Mouse (Mus musculus): ENCODE data around the gene Gm21973. TPM values are rescaled to one million over a fixed set of nuclear protein-coding genes. Genes with fewer than 3 reads are reported as not detected.

Gene Gm21973
- not detected in 2 replicates for polyA plus RNA-seq (2014; fragmentation: Nextera tagmentation; extraction: Ambion mirVana)

GRCm38 (mm10) chr15:10325080-10325479 is at the start of gene Gm21973:
Gm21973 (plus strand) TSS chr15:10325380.
- Histone ChIP-seq H3K9me3 (ENCODE audit: low read depth, low read length) (no peaks in the 10 kb centered on the region), H3K27me3 (ENCODE audit: insufficient read depth, low read length) (no peaks in the 10 kb centered on the region), H3K9ac (no peak within 1 kb of the TSS), H3K4me1 (ENCODE audit: insufficient read depth) (no peaks in the 10 kb centered on the region), H3K27ac (ENCODE audit: low read depth) (no peak within 1 kb of the TSS), H3K4me2 (no peak within 1 kb of the TSS), H3K36me3 (ENCODE audit: insufficient read depth) (no peaks in the 10 kb centered on the region), H3K4me3 (ENCODE audit: low read depth, low read length) (no peak within 1 kb of the TSS)
- DNase-seq (no peak), ATAC-seq (ENCODE audit: insufficient read depth) (no peak)
- no peak for TF ChIP-seq CTCF (IDR thresholded peaks at IDR 0.05; ENCODE audit: low read depth)
- WGBS: 82% methylated on average over 2 of the region's 2 CpGs

DNA sequence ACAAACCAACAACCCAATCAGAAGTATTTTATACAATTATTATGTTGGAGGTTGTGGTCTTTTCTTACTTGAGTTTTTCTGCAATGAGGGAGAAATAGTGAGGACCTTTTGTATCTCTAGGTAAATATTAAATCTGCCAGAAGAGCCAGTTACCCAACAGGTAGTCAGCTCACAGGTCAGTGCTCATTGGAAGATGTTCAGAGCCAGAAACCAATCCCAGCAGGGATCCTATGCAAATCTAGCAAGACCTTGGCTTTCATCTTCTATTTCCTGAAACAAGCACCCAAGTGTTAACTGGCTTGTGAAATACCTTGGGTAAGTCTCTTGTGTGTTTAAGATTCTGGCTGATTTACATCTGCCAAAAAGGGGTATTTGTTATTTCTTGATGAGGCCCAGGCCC is 48.8 kb upstream of the Gm21973 start:
- H3K9ac ChIP-seq: no peak overlapping the region
- TF ChIP-seq CTCF (IDR thresholded peaks at IDR 0.05; ENCODE audit: low read depth): no peak
- H3K36me3 ChIP-seq (ENCODE audit: insufficient read depth): no peaks in the 10 kb centered on the region
- no peak for DNase-seq
- H3K4me2 ChIP-seq: no peak overlapping the region
- H3K4me1 ChIP-seq (ENCODE audit: insufficient read depth): no peaks in the 10 kb centered on the region
- H3K4me3 ChIP-seq (ENCODE audit: low read depth, low read length): no peak overlapping the region
- no peak overlapping the region for H3K27ac ChIP-seq (ENCODE audit: low read depth)
- no peaks in the 10 kb centered on the region for H3K9me3 ChIP-seq (ENCODE audit: low read depth, low read length)
- no peaks in the 10 kb centered on the region for H3K27me3 ChIP-seq (ENCODE audit: insufficient read depth, low read length)
- ATAC-seq (ENCODE audit: insufficient read depth): no peak

DNA sequence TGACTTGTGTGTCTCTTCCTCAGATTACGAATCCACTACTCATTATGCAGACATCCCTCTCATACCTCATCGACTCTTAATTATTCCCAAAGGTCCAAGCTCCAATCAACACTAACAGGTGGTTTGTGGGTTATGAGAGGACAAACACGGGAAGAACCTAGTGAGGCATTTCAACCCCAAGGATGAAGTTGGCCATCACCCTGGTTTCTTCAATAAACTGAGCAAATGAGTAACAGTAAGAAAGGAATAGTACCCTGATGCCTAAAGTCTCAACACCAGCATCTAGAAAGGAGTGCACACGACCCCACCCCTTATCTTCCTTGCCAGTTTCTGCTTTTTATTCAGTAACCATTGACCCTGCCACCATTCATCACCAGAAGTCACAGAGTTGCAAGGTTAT is 47.7 kb upstream of the Gm21973 start:
- no peaks in the 10 kb centered on the region for H3K9me3 ChIP-seq (ENCODE audit: low read depth, low read length)
- H3K9ac ChIP-seq: no peak overlapping the region
- no peak overlapping the region for H3K4me2 ChIP-seq
- DNase-seq: no peak
- no peak overlapping the region for H3K27ac ChIP-seq (ENCODE audit: low read depth)
- no peaks in the 10 kb centered on the region for H3K36me3 ChIP-seq (ENCODE audit: insufficient read depth)
- 64% methylated on average over 4 of the region's 4 CpGs for WGBS
- TF ChIP-seq CTCF (IDR thresholded peaks at IDR 0.05; ENCODE audit: low read depth): no peak
- no peak overlapping the region for H3K4me3 ChIP-seq (ENCODE audit: low read depth, low read length)
- H3K27me3 ChIP-seq (ENCODE audit: insufficient read depth, low read length): no peaks in the 10 kb centered on the region
- ATAC-seq (ENCODE audit: insufficient read depth): no peak
- H3K4me1 ChIP-seq (ENCODE audit: insufficient read depth): no peaks in the 10 kb centered on the region

GRCm38 (mm10) chr15:10281546-10281945 is 43.6 kb upstream of the Gm21973 start:
- Histone ChIP-seq H3K27me3 (ENCODE audit: insufficient read depth, low read length) (no peaks in the 10 kb centered on the region), H3K27ac (ENCODE audit: low read depth) (no peak overlapping the region), H3K4me2 (no peak overlapping the region), H3K9ac (no peak overlapping the region), H3K4me1 (ENCODE audit: insufficient read depth) (no peaks in the 10 kb centered on the region), H3K36me3 (ENCODE audit: insufficient read depth) (no peaks in the 10 kb centered on the region), H3K4me3 (ENCODE audit: low read depth, low read length) (no peak overlapping the region), H3K9me3 (ENCODE audit: low read depth, low read length) (no peaks in the 10 kb centered on the region)
- no peak for TF ChIP-seq CTCF (IDR thresholded peaks at IDR 0.05; ENCODE audit: low read depth)
- no peak for ATAC-seq (ENCODE audit: insufficient read depth)
- no peak for DNase-seq
- WGBS: 52% methylated on average over 5 of the region's 5 CpGs

GRCm38 (mm10) chr15:10283661-10284060 is 41.5 kb upstream of the Gm21973 start:
- H3K9me3 ChIP-seq (ENCODE audit: low read depth, low read length): no peaks in the 10 kb centered on the region
- no peaks in the 10 kb centered on the region for H3K4me1 ChIP-seq (ENCODE audit: insufficient read depth)
- H3K27ac ChIP-seq (ENCODE audit: low read depth): no peak overlapping the region
- no peak for ATAC-seq (ENCODE audit: insufficient read depth)
- H3K9ac ChIP-seq: no peak overlapping the region
- no peak for DNase-seq
- H3K27me3 ChIP-seq (ENCODE audit: insufficient read depth, low read length): no peaks in the 10 kb centered on the region
- H3K36me3 ChIP-seq (ENCODE audit: insufficient read depth): no peaks in the 10 kb centered on the region
- no peak overlapping the region for H3K4me2 ChIP-seq
- TF ChIP-seq CTCF (IDR thresholded peaks at IDR 0.05; ENCODE audit: low read depth): no peak
- no peak overlapping the region for H3K4me3 ChIP-seq (ENCODE audit: low read depth, low read length)

DNA sequence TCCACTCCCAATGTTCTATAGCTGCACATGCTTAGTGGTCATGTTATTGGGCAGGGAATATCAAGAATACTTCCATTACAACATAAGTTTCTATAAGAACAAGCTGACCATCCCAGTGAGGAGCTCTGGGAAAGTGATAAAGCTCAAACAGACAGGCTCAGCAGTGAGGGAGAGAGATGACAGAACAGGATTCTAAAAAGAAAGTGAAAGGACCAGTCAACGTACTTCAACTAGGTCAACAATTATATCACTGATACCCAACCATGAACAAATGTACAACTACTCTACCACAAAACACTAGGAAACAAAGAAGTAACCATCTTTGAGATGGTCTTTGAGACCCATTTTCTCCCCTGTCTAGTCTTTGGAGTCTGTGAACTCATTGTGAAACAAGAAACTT is 28.6 kb upstream of the Gm21973 start:
- ATAC-seq (ENCODE audit: insufficient read depth): no peak
- no peak overlapping the region for H3K4me3 ChIP-seq (ENCODE audit: low read depth, low read length)

DNA sequence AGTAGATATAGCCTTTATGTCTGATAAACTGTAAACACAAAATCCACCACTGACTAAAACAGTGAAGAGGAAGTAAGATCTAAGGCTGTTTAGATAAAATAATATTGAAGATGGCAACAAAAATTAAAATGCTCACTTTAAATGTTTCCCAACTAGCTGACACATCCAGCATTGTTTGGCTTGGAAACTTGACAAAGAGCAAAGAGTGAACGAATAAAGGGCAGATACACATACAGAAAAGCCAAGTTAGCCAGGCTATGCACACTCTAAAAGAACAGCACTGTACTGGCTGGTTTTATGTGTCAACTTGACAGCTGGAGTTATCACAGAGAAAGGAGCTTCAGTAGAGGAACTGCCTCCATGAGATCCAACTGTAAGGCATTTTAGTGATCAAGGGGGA is 27.1 kb upstream of the Gm21973 start:
- ATAC-seq (ENCODE audit: insufficient read depth) (no peak), DNase-seq (no peak)
- Histone ChIP-seq H3K27ac (ENCODE audit: low read depth) (no peak overlapping the region), H3K4me1 (ENCODE audit: insufficient read depth) (no peaks in the 10 kb centered on the region), H3K4me3 (ENCODE audit: low read depth, low read length) (no peak overlapping the region), H3K9me3 (ENCODE audit: low read depth, low read length) (no peaks in the 10 kb centered on the region), H3K36me3 (ENCODE audit: insufficient read depth) (no peaks in the 10 kb centered on the region), H3K9ac (no peak overlapping the region), H3K27me3 (ENCODE audit: insufficient read depth, low read length) (no peaks in the 10 kb centered on the region), H3K4me2 (no peak overlapping the region)
- TF ChIP-seq CTCF (IDR thresholded peaks at IDR 0.05; ENCODE audit: low read depth): no peak
- 68% methylated on average over 1 of the region's 1 CpGs for WGBS

More for the DNA sequence above, 28.6 kb upstream of the Gm21973 start:
- Histone ChIP-seq H3K27me3 (ENCODE audit: insufficient read depth, low read length) (no peaks in the 10 kb centered on the region), H3K27ac (ENCODE audit: low read depth) (no peak overlapping the region), H3K9me3 (ENCODE audit: low read depth, low read length) (no peaks in the 10 kb centered on the region), H3K4me1 (ENCODE audit: insufficient read depth) (no peaks in the 10 kb centered on the region), H3K4me2 (no peak overlapping the region), H3K36me3 (ENCODE audit: insufficient read depth) (no peaks in the 10 kb centered on the region), H3K9ac (no peak overlapping the region)
- 88% methylated on average over 1 of the region's 1 CpGs for WGBS
- TF ChIP-seq CTCF (IDR thresholded peaks at IDR 0.05; ENCODE audit: low read depth): no peak
- no peak for DNase-seq

GRCm38 (mm10) chr15:10299467-10299866 is 25.7 kb upstream of the Gm21973 start:
- Histone ChIP-seq H3K4me1 (ENCODE audit: insufficient read depth) (no peaks in the 10 kb centered on the region), H3K4me3 (ENCODE audit: low read depth, low read length) (no peak overlapping the region), H3K36me3 (ENCODE audit: insufficient read depth) (no peaks in the 10 kb centered on the region), H3K4me2 (no peak overlapping the region), H3K27me3 (ENCODE audit: insufficient read depth, low read length) (no peaks in the 10 kb centered on the region), H3K9me3 (ENCODE audit: low read depth, low read length) (no peaks in the 10 kb centered on the region), H3K27ac (ENCODE audit: low read depth) (no peak overlapping the region), H3K9ac (no peak overlapping the region)
- no peak for DNase-seq
- no peak for TF ChIP-seq CTCF (IDR thresholded peaks at IDR 0.05; ENCODE audit: low read depth)
- 71% methylated on average over 3 of the region's 3 CpGs for WGBS
- no peak for ATAC-seq (ENCODE audit: insufficient read depth)
